Mouse (Mus musculus) stomach, embryonic 14.5 days (tissue): ENCODE data around the gene Olfr902. TPM values are rescaled to one million over a fixed set of nuclear protein-coding genes. Genes with fewer than 3 reads are reported as not detected.
"Not testable (repeated sequence)": the region's sequence is repeated elsewhere in the genome, so short reads cannot be mapped to it uniquely, and the experiment has no call there.

ENCODE experiments used
- ATAC-seq: fragments of 200-750 bp; cut with Nextera tagmentation; 2 replicates; pipeline ENCODE4 v1.8.0; 2017; ENCODE audit warnings: low read depth, moderate TSS enrichment; ENCODE audit not compliant: insufficient number of reproducible peaks, insufficient read depth, low FRiP score
- H3K27ac ChIP-seq: fragments of 300-500 bp; sonication (generic); 2 replicates; pipeline ENCODE4 v1.5.1; 2014; ENCODE audit warnings: mild to moderate bottlenecking, low read length, moderate library complexity, mixed read lengths
- H3K27me3 ChIP-seq: fragments of 300-500 bp; sonication (generic); 2 replicates; pipeline ENCODE4 v1.6.1; 2014; ENCODE audit warnings: low read length, control low read depth, mixed read lengths; ENCODE audit not compliant: control insufficient read depth, insufficient read depth
- H3K36me3 ChIP-seq: fragments of 300-500 bp; sonication (generic); 2 replicates; pipeline ENCODE4 v1.6.1; 2014; ENCODE audit warnings: mild to moderate bottlenecking, control low read depth, low read length, moderate library complexity, mixed read lengths; ENCODE audit not compliant: control insufficient read depth, insufficient read depth
- H3K4me1 ChIP-seq: fragments of 300-500 bp; sonication (generic); 2 replicates; pipeline ENCODE4 v1.6.1; 2014; ENCODE audit warnings: low read length, control low read depth, mixed read lengths; ENCODE audit not compliant: control insufficient read depth, insufficient read depth
- H3K4me2 ChIP-seq: fragments of 300-500 bp; sonication (generic); replicated peaks from 2 replicates; pipeline ENCODE4 v1.6.1; 2014; ENCODE audit warnings: low read depth, low read length, control low read depth
- H3K4me3 ChIP-seq: fragments of 300-500 bp; sonication (generic); 2 replicates; pipeline ENCODE4 v1.5.1; 2014; ENCODE audit warnings: low read depth, low read length, control low read depth
- H3K9ac ChIP-seq: fragments of 300-500 bp; sonication (generic); replicated peaks from 2 replicates; pipeline ENCODE4 v1.6.1; 2014; ENCODE audit warnings: low read depth, mild to moderate bottlenecking, control low read depth, low read length, moderate library complexity, mixed read lengths
- H3K9me3 ChIP-seq: fragments of 300-500 bp; sonication (generic); 2 replicates; pipeline ENCODE4 v1.6.1; 2016; ENCODE audit warnings: low read depth, low read length, control low read depth; ENCODE audit not compliant: control insufficient read depth
- WGBS: fragments of 180-500 bp; shearing (Covaris S2); extraction: QIAGEN DNeasy Blood & Tissue Kit; methylation state at CpG from one replicate; pipeline ENCODE4 v1.1.7; 2014; 5-methylcytosine and 5-hydroxymethylcytosine counted together
- polyA plus RNA-seq: library from polyadenylated mRNA; unstranded; fragments of >200 nt; fragmentation: Nextera tagmentation; extraction: Ambion mirVana; gene quantifications from 2 replicates; pipeline ENCODE4 v1.2.1, GENCODE M21; 2014

The Olfr902 gene
- not detected in 2 replicates for polyA plus RNA-seq

GRCm38 (mm10) chr9:38447352-38447751, at the start of gene Olfr902:
Gene Olfr902, plus strand, starts transcription at chr9:38447652.
- Histone ChIP-seq H3K4me1 (no peaks in the 10 kb centered on the region), H3K27ac (no peak within 1 kb of the TSS), H3K27me3 (no peaks in the 10 kb centered on the region), H3K4me3 (no peak within 1 kb of the TSS), H3K36me3 (no peaks in the 10 kb centered on the region), H3K4me2 (no peak within 1 kb of the TSS), H3K9me3 (no peaks in the 10 kb centered on the region), H3K9ac (no peak within 1 kb of the TSS)
- ATAC-seq = no peak
- 87% methylated on average over 5 of the region's 5 CpGs for WGBS

GRCm38 (mm10) chr9:38401398-38401797, 46.1 kb upstream of the Olfr902 start, which contains the start of gene Olfr147:
Gene Olfr147, plus strand, starts transcription at chr9:38401698.
- H3K4me3 ChIP-seq = no peak within 1 kb of the TSS
- H3K9me3 ChIP-seq = no peaks in the 10 kb centered on the region
- no peaks in the 10 kb centered on the region for H3K4me1 ChIP-seq
- 76% methylated on average over 1 of the region's 1 CpGs for WGBS
- no peak for ATAC-seq
- no peak within 1 kb of the TSS for H3K9ac ChIP-seq
- no peaks in the 10 kb centered on the region for H3K27me3 ChIP-seq
- H3K27ac ChIP-seq = no peak within 1 kb of the TSS
- no peak within 1 kb of the TSS for H3K4me2 ChIP-seq
- H3K36me3 ChIP-seq = no peaks in the 10 kb centered on the region

GRCm38 (mm10) chr9:38407502-38407901, 40.0 kb upstream of the Olfr902 start:
- H3K27me3 ChIP-seq, H3K9me3 ChIP-seq, H3K27ac ChIP-seq, ATAC-seq, H3K36me3 ChIP-seq, H3K9ac ChIP-seq, H3K4me3 ChIP-seq, H3K4me2 ChIP-seq, H3K4me1 ChIP-seq: not testable (repeated sequence)
- WGBS = 86% methylated on average over 3 of the region's 3 CpGs

- H3K27ac ChIP-seq, H3K27me3 ChIP-seq, H3K4me1 ChIP-seq, H3K36me3 ChIP-seq, H3K4me3 ChIP-seq, H3K9me3 ChIP-seq, H3K9ac ChIP-seq, ATAC-seq, H3K4me2 ChIP-seq: not testable (repeated sequence)
- 91% methylated on average over 14 of the region's 14 CpGs for WGBS
Observed at GRCm38 (mm10) chr9:38413502-38413901, 34.0 kb upstream of the Olfr902 start.

GRCm38 (mm10) chr9:38423801-38424200, 23.7 kb upstream of the Olfr902 start:
- no peaks in the 10 kb centered on the region for H3K27me3 ChIP-seq
- no peak overlapping the region for H3K27ac ChIP-seq
- H3K4me3 ChIP-seq = no peak overlapping the region
- H3K4me2 ChIP-seq = no peak overlapping the region
- no peak overlapping the region for H3K9ac ChIP-seq
- H3K36me3 ChIP-seq = no peaks in the 10 kb centered on the region
- H3K4me1 ChIP-seq = no peaks in the 10 kb centered on the region
- no peaks in the 10 kb centered on the region for H3K9me3 ChIP-seq
- no peak for ATAC-seq

- H3K9ac ChIP-seq = no peak overlapping the region
- no peaks in the 10 kb centered on the region for H3K27me3 ChIP-seq
- H3K4me1 ChIP-seq = no peaks in the 10 kb centered on the region
- WGBS = 52% methylated on average over 1 of the region's 1 CpGs
- no peak overlapping the region for H3K27ac ChIP-seq
- H3K4me3 ChIP-seq = no peak overlapping the region
- no peaks in the 10 kb centered on the region for H3K36me3 ChIP-seq
- no peak overlapping the region for H3K4me2 ChIP-seq
- no peaks in the 10 kb centered on the region for H3K9me3 ChIP-seq
- ATAC-seq = no peak
Observed at GRCm38 (mm10) chr9:38427026-38427425, 20.4 kb upstream of the Olfr902 start.

GRCm38 (mm10) chr9:38429155-38429554, 18.3 kb upstream of the Olfr902 start, which contains the start of gene Olfr901:
Gene Olfr901, plus strand, starts transcription at chr9:38429455.
- H3K27me3 ChIP-seq = no peaks in the 10 kb centered on the region
- H3K9me3 ChIP-seq = no peaks in the 10 kb centered on the region
- no peaks in the 10 kb centered on the region for H3K36me3 ChIP-seq
- no peaks in the 10 kb centered on the region for H3K4me1 ChIP-seq
- no peak within 1 kb of the TSS for H3K4me2 ChIP-seq
- H3K4me3 ChIP-seq = no peak within 1 kb of the TSS
- ATAC-seq = no peak
- no peak within 1 kb of the TSS for H3K27ac ChIP-seq
- 89% methylated on average over 1 of the region's 1 CpGs for WGBS
- H3K9ac ChIP-seq = no peak within 1 kb of the TSS

GRCm38 (mm10) chr9:38462844-38463243, 15.4 kb downstream of the Olfr902 start, which contains the start of gene Olfr904:
Gene Olfr904, plus strand, starts transcription at chr9:38463144.
- Histone ChIP-seq H3K9ac (no peak within 1 kb of the TSS), H3K4me3 (no peak within 1 kb of the TSS), H3K9me3 (no peaks in the 10 kb centered on the region), H3K27ac (no peak within 1 kb of the TSS), H3K27me3 (no peaks in the 10 kb centered on the region), H3K36me3 (no peaks in the 10 kb centered on the region), H3K4me1 (no peaks in the 10 kb centered on the region), H3K4me2 (no peak within 1 kb of the TSS)
- no peak for ATAC-seq

GRCm38 (mm10) chr9:38470807-38471206, 23.4 kb downstream of the Olfr902 start, which contains the start of gene Olfr905:
Gene Olfr905, plus strand, starts transcription at chr9:38471107.
- Histone ChIP-seq H3K4me3 (no peak within 1 kb of the TSS), H3K36me3 (no peaks in the 10 kb centered on the region), H3K9ac (no peak within 1 kb of the TSS), H3K9me3 (no peaks in the 10 kb centered on the region), H3K4me2 (no peak within 1 kb of the TSS), H3K27ac (no peak within 1 kb of the TSS), H3K27me3 (no peaks in the 10 kb centered on the region), H3K4me1 (no peaks in the 10 kb centered on the region)
- no peak for ATAC-seq
